Mouse (Mus musculus): ENCODE results near the gene Aktip.

The Aktip gene

DNA sequence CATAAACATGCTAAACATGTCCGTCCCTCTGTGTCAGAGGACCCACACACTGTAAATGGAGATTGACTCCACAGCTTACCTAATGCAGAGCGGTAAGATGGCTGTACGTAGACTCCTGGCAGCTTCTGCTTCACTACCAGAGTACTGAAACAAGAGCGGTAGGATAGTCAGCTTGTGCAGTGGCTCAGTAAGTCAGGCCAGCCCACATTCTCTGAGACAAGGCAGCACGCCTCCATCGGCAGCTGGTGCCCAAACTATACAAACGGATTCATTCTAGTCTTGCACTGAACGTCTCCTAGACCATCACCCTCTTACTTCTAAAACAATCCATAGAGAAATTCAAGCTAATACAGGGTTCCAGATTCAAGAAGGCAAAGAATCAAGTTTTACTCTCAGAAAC, 73.0 kb downstream of the Aktip start:
- no peak for DNase-seq (ENCODE audit: low spot score in 2 of 2)

DNA sequence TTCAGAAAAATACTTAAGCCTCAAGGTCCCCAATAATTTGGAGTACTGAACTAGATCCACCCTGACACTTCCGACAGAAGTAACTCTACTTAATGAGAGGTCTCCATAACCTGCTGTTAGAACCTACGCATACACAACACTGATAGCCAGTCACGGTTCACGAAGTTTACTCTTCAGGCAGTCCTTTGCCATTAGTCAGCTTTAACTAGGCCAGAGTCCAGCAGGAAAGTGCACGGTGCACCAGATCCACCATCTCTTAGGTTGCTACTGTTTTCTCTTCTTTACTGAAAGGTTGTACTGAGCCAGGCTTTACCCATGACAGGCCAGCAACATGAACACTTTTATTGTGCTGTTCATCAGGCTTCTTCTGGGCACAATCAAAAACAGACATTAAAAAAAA, 75.5 kb downstream of the Aktip start:
- DNase-seq (ENCODE audit: low spot score in 2 of 2), result no peak

DNA sequence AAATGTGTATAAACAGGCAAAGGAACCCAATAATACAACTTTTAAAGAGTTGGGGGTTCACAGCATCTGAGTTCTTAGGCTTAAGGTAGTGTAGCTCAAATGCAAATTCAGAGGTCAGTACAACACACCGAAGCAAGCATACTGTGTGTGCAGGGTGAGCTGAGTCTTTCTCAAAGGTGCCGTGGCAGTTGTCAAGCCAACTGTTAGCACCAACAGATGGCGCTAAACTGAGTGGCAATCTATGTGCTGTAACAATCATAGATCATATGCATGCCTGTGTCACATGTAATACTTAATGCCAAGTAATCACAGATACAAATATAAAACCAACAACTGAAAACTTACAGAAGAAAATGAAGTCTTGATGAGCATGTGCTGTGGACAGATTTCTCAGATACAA, 81.6 kb downstream of the Aktip start:
- no peak for DNase-seq (ENCODE audit: low spot score in 2 of 2)

DNA sequence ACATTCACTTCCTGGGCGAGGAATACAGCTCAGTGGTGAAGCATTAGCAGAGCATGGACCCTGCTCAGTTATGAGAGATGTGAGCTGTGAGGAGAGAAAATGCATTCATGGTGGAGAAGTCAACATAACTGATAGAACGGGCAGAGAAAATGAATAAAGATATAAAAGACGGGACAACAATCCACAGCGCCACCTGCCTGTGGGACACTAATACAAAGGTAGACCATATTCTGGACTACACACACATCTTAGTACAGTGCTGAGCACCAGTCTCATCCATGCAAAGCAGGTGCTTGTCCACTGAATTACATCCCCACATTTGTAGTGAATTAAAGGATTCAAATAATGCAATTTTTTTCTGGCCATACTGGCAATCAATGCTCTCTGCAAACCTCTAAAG, 82.2 kb downstream of the Aktip start:
- DNase-seq (ENCODE audit: low spot score in 2 of 2), result peak in 1 of 2 experiments; percentile 26

DNA sequence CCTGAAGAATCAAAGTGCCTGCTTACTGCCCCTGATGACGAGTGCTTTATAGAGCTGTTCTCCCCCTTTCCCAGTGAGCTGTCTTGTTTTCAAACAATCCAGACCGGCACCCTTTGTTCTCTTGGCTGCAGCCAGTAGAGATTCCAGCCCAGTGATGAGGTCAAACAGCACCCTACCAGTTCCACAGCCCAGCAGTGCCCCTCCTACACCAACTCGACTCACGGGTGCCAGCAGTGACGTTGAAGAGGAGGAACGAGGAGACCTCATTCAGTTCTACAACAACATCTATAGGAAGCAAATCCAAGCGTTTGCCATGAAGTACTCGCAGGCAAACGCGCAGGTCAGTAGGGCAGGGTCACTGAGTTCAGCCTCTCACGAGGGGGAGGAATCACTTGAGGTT, 84.9 kb downstream of the Aktip start:
- DNase-seq (ENCODE audit: low spot score in 2 of 2), result no peak

DNA sequence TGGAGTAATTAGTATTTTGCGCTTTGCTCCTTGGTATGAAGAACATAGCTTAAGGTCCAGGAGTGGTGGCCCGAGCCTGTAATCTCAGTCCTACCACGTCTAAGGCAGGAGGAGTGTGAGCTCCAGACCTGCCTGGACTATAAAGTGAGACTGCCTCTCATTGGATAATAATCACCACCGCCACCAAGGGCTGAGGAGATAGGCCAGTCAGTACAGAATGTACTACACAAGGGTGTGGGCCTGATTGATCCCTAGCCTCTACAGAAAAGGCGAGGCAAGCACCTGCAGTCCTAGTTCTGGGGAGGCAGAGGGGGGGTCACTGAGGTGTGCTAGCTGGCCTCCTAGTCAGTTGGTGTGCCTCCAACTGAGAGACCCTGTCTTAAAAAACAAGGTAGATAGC, 85.3 kb downstream of the Aktip start:
- no peak for DNase-seq (ENCODE audit: low spot score in 2 of 2)

DNA sequence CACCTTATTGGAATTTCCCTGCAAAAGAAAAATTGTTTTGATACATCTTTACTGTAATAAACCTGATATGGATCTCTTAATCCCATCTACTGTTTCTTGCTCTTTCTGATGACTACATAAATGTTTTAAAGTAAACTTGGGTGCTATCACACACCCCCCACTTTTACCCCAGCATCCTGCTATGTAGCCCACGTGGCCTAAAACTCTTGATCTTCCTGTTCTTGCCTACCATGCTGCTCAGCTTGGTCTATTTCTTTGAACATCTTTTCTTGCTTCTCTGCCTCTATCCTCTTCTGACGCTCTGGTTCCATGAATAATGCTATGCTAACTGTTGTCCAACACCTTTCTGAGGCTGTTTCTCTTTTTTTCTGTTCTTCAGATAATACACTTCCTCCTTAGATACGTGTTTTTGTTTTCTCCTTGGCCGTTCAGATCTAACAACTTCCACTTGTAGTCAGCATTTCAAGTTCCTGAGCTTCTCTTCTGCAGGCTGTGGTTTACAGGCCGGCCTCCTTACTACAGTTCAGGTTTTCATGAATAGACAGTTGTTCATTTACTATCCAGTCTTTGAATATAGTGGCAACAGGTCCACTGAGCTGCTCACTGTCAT, 87.8 kb downstream of the Aktip start:
- DNase-seq (ENCODE audit: low spot score in 2 of 2), result no peak

DNA sequence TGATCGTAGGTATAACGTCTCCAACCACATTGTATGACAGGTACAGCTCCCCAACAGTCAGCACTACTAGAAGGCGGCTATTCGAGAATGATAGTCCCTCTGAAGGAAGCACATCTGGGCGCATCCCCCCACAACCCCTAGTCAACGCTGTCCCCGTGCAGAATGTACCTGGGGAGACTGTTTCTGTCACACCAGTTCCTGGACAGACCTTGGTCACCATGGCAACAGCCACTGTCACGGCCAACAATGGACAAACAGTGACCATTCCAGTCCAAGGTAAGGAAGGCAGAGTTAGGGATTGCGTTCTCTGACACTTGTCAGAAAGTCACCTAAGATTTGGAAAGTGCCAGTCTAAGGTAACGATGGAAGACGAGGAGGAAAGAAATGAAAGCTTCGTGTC, 93.5 kb downstream of the Aktip start:
- DNase-seq (ENCODE audit: low spot score in 2 of 2), result no peak

DNA sequence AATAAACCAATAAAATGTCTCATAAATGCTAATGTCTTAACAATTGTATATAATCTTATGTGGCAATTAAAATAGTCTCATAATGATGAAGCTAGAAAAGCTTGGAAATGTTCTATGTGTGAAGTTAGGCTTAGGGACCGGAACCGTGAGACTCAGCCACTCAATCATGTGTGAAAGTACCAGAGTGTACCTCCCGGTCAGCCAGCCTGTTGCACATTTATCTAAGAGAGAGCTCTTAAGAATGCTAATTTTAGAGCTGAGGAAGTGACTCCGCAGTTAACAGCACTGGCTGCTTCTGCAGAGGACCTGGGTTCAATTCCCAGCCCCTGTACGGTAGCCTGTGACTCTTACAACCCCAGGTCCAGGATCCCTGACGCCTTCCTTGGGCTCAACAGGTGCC, 101.7 kb downstream of the Aktip start:
- no peak for DNase-seq (ENCODE audit: low spot score in 2 of 2)

DNA sequence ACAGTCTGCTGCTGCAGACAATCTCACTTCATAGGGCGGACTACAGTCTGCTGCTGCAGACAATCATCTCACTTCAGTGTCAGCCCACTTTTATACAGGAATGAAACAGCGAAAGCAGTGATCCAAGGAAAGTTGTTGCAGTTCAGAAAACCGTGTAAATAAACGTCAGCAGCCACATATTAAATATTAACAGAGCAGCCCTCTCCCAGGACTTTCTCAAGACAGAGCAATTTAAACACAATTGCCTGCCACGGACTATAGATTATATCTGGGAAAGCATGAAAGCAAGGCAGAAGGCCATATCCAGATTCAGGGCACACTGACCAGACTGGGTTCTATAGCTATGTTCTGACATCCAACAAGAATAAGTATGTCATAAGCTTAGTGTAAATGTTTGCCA, 105.6 kb downstream of the Aktip start:
- DNase-seq (ENCODE audit: low spot score in 2 of 2), result no peak

DNA sequence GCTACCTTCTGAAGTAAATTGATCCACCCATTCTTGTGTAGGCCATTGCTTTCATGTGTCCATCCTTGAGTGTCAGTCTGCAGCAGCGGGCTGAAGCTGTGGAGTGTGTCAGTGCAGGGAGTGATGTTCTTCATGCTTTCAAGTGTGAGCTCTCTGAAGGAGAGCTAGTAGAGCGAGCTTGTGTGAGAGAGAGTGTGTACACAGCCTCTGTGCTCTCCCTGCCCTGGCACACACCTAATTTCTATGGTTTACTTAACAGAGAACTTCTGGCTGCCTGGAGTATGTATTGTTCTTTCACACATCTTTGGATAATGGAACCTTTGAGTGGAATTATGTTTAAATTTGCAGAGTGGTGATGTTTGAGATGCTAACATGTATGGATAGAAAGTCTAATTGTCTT, 110.2 kb downstream of the Aktip start:
- no peak for DNase-seq (ENCODE audit: low spot score in 2 of 2)

DNA sequence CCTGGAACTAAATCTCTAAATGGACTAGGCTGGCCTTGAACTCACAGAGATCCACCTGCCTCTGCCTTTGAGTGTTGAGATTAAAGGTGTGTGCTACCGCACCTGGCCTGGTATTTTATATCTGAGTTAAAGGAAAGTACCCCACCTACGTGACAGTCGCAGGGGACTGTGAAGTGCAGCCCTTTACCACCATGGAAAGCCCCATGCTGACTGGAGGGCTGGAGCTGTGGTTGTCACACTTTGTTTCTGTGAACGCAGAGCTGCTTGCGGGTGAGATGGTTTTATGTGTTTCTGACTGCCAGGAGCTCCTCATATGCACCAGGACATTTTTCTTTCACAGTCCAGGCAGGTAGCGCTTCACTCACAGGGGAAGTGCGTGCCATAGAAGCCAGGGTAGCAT, 111.3 kb downstream of the Aktip start:
- no peak for DNase-seq (ENCODE audit: low spot score in 2 of 2)

DNA sequence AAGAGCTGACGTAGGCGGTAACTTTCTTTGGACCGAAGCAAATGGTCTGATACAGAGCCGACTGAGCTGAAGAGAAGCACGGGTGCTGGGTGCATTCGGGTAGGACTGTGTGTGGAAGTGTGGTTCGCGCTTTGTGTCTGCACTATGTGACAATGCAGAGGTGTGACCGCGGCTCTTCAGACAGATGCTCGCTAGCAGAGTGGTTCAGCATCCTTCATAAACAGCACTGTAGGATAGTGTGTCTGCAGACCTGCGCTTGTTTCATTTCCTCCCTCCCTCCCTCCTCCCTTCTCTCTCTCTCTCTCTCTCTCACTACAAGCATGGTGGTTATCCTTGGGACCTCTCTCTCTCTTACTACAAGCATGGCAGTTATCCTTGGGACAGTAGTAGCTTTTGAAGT, 117.3 kb downstream of the Aktip start:
- DNase-seq (ENCODE audit: low spot score in 2 of 2), result no peak

DNA sequence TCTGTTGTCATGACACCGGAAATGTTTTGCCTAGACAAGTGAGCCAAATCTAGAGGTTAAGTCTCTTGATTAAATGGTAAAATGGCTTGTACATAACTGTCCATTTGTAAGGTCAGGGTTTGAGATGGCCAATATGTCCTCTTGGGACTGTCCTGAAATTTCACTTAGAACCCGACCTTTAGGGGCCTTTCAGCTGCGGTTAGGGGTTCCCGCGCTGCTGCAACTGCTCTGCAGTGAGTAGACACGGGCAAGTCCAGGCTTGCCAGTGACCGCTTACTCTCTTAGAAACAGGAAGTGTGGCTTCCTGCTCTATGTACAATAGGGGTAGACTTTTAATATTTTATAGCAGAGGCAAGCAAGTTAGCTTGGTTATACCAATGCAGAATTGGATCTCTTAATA, 117.9 kb downstream of the Aktip start:
- no peak for DNase-seq (ENCODE audit: low spot score in 2 of 2)

DNA sequence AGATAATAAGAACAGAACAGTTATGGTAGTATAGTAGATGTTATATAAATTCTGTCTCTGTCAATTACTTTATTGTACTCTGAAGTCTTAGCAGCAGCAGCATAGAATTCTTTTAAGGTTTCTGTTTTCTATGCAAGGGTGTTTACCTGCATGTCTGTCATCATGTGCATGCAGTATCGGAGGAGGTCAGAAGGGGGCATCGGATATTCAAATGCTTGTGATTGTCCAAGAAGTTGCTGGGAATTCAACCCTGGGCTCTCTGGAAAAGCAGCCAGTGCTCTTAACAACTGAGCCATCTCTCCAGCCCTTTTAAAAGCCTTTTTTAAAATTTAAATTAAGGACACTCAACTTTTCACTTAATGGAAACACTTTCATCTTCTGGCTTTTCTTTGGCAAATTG, 120.1 kb downstream of the Aktip start:
- no peak for DNase-seq (ENCODE audit: low spot score in 2 of 2)

DNA sequence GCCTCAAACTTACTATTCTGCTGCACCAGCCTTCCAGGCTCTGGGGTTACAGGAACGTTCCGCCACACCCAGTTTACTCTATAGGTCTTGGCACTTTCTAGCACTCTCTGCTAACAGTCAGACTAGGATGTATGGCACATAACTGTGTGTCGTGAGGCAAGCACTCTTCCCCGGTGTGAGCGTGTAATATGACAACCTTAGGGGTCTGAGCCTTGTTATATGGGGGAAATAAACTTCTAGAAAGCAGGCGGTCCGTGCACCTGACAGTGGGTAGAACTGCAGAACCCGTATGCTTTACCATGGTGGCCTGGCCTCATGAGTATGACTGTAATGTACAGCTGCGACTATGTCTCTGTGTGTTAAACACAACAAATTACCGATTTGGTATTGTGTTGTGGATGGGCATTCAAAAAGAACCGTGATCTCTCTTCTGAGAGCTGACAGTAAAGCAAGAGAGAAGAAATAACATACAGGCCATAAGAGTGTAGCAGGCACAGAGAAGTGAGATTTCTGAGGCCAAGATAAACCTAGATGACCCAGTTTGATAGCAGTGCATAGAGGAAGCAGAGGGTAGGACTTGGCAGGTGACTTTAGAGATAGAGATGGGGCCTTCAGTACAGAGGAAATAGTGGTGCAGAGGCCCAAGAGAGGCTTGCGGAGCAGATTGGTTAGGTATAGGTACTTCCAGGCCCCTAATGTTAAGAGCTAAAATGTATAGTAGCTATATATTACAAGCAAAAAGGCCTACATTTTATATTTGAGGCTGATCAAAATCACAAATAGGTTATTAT, 122.5 kb downstream of the Aktip start:
- no peak for DNase-seq (ENCODE audit: low spot score in 2 of 2)

DNA sequence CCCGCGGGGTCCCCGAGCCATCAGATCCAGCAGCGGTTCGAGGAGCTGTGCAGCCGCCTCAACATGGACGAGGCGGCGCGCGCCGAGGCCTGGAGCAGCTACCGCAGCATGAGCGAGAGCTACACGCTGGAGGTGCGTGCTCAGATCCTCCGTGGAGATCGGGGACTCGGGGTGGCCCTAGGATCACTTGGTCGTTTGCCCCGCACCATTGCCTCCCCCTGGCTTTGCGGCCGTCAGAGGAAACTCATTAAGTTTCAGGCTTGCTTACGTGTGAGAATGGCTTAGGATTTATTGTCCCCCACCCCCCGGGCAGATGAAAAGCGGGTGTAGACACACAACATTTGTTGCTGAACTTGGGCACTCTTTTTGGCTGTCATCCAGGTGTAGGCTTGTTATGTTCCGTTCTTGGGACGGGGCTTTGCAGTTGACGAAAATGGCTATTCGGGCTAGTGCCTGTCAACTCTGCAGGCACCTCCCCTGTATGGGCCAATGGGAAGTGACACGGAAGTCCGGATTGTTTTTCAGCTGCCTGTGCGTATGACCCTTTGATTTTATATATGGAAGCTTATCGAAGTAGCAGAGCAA, 129.4 kb downstream of the Aktip start:
- peak; percentile 68 to 76 for DNase-seq (ENCODE audit: low spot score in 2 of 2)

DNA sequence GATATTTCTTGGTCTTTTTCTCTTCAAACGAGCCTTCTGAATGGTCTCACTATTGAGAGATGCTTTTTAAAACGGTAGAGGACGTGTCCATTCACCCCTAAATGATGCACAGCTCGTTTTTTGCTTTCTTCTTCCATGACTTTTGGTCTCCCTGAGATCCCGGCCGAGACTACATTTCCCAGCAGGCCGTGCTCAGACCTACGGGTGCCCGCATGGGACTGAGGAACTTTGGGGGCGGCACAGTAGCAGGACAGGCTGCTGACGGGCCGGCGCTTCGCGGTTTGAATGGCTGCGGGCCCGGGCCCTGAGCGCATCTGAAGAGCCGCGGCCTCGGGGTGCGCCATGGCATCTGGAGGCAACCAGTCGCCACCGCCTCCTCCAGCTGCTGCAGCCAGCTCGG, 129.9 kb downstream of the Aktip start, which contains the start of gene Rbl2:
Rbl2 (plus strand) TSS at position 224 of the 400 bp plus-strand sequence.
- DNase-seq (ENCODE audit: low spot score in 2 of 2), result peak; percentile 86 to 94

DNA sequence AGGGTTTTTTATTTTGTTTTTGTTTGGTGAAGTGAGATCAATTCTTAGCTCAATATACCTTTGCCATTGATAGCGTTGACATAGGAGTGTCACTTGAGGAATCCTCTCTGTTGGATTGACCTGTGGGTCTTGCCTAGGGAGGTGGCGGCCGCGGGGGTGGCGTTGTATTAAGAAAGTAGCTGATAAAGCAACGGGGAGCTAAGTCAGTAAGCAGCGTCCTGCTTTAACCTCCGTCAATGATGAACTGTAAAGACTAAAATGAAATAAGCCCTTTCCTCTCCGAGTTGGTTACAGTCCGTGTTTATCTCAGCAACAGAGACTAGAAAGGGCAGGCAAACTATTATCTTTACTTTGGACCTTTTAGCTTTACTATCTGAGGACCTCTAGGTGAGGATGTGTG, 130.4 kb downstream of the Aktip start:
- DNase-seq (ENCODE audit: low spot score in 2 of 2), result peak in 1 of 2 experiments; percentile 50

DNA sequence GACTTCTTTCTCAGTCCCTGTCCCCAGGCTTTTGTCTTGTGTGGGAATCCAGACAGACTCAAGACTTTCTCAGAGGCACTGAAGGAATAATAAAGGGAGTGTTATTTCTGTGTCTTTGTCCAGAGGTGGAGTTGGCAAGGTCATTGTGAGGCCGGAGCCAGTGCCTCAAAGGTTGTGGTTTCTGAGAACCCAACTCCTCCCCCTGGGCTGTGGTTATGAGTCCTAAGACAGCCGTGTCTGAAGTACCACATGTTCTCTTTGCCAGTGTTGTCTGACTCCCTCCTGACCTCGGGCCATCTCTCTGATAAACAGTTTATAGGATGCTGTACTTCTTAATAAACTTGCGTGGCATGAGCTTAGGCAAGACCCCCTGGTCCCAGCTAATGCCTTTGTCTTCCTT, 134.6 kb downstream of the Aktip start:
- no peak for DNase-seq (ENCODE audit: low spot score in 2 of 2)

Data from spleen, postnatal 10 days (tissue).